Mouse (Mus musculus) liver, adult 2 months (tissue): ENCODE data around the gene Herc2. TPM values are rescaled to one million over a fixed set of nuclear protein-coding genes. Genes with fewer than 3 reads are reported as not detected.

Experiments
- DNase-seq: peaks from one replicate; pipeline ENCODE4 v3.0.0-alpha.2; 2011; ENCODE audit warnings: low read depth, low spot score; ENCODE audit errors: extremely low read depth
- H3K27ac ChIP-seq: fragments of 200-500 bp; replicated peaks from 2 replicates; pipeline ENCODE4 v1.5.1; 2012; ENCODE audit warnings: low read depth, mild to moderate bottlenecking, control low read depth, inconsistent platforms, low read length; ENCODE audit not compliant: insufficient read depth
- H3K27me3 ChIP-seq: fragments of 200-500 bp; 2 replicates; pipeline ENCODE4 v1.6.1; 2012; ENCODE audit warnings: mild to moderate bottlenecking, moderate library complexity, low read length, inconsistent platforms; ENCODE audit not compliant: control insufficient read depth, insufficient read depth
- H3K36me3 ChIP-seq: fragments of 200-500 bp; 2 replicates; pipeline ENCODE4 v1.6.1; 2012; ENCODE audit warnings: low read length, inconsistent platforms; ENCODE audit not compliant: control insufficient read depth, insufficient read depth
- H3K4me1 ChIP-seq: fragments of 200-500 bp; 2 replicates; pipeline ENCODE4 v1.6.1; 2011; ENCODE audit warnings: low read length; ENCODE audit not compliant: control insufficient read depth, insufficient read depth
- H3K4me3 ChIP-seq: fragments of 200-500 bp; 2 replicates; pipeline ENCODE4 v1.5.1; 2011; ENCODE audit warnings: low read depth, mild to moderate bottlenecking, control low read depth, low read length, moderate library complexity; ENCODE audit not compliant: insufficient read depth
- H3K79me2 ChIP-seq: fragments of 200-500 bp; 2 replicates; pipeline ENCODE4 v1.6.1; 2012; ENCODE audit warnings: inconsistent platforms, mild to moderate bottlenecking, low read length, moderate library complexity; ENCODE audit not compliant: control insufficient read depth, insufficient read depth
- H3K9ac ChIP-seq: fragments of 200-500 bp; 2 replicates; pipeline ENCODE4 v1.6.1; 2012; ENCODE audit warnings: low read depth, mild to moderate bottlenecking, control low read depth, inconsistent platforms, low read length
- CTCF ChIP-seq: fragments of 200-500 bp; IDR thresholded peaks from 2 replicates; pipeline ENCODE4 v1.5.1; 2011; ENCODE audit warnings: low read depth, low read length, control low read depth
- POLR2A ChIP-seq: fragments of 200-500 bp; IDR thresholded peaks from 2 replicates; pipeline ENCODE4 v1.6.1; 2011; ENCODE audit warnings: low read length, control low read depth; ENCODE audit not compliant: insufficient read depth; ENCODE audit errors: extremely low read depth
- WGBS: fragments of 180-500 bp; shearing (Covaris S2); methylation state at CpG from one replicate; pipeline ENCODE4 v1.1.7; 2018; 5-methylcytosine and 5-hydroxymethylcytosine counted together
- polyA plus RNA-seq: library from polyadenylated mRNA; depleted of rRNA; stranded (reverse); fragments of >200 nt; gene quantifications from 2 replicates; pipeline ENCODE4 v1.2.3, GENCODE M21; 2012
- total RNA-seq: library from RNA; depleted of rRNA; stranded (reverse); fragments of >200 nt; gene quantifications from 2 replicates; pipeline ENCODE4 v1.2.3, GENCODE M21; 2014

Herc2 gene
- total and polyA plus RNA-seq, 2 experiments: 9.8 to 15.9 TPM

DNA sequence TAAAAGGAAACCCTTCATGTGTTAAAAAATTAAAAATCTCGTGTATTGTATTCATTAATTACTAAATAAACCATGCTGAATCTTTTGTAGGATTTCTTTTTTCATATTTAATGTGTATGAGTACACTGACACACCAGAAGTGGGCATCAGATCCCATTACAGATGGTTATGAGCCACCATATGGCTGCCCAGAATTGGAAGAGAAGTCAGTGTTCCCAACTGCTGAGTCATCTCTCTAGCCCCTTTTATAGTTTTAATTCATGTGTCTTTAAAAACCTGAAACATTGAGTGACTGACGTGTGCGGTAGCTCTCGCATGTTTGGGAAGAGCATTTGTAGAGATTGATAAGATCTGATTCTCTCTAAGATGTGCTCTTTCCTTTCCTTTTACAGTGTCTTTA, 21.7 kb downstream of the Herc2 start:
- Histone ChIP-seq H3K4me3 (no peak overlapping the region), H3K36me3 (peaks cover 22% of the 10 kb centered on the region), H3K79me2 (no peaks in the 10 kb centered on the region; the same call in 1 of the 2 replicates), H3K4me1 (no peaks in the 10 kb centered on the region), H3K27me3 (no peaks in the 10 kb centered on the region), H3K27ac (no peak overlapping the region), H3K9ac (no peak overlapping the region)
- DNase-seq: no peak
- TF ChIP-seq CTCF (no peak), POLR2A (no peak)
- WGBS: 95% methylated on average over 4 of the region's 4 CpGs

- Histone ChIP-seq H3K4me3 (no peak overlapping the region), H3K27ac (no peak overlapping the region), H3K4me1 (no peaks in the 10 kb centered on the region), H3K36me3 (peaks cover 34% of the 10 kb centered on the region), H3K9ac (no peak overlapping the region), H3K79me2 (0 out of 2 replicates have a peak, but pooled peaks cover 2% of the 10 kb centered on the region), H3K27me3 (no peaks in the 10 kb centered on the region)
- WGBS: 25% methylated on average over 2 of the region's 2 CpGs
- no peak for DNase-seq
- TF ChIP-seq POLR2A: no peak
These were observed 33.0 kb downstream of the Herc2 start for GRCm38 (mm10) chr7:56083034-56083433.

GRCm38 (mm10) chr7:56089097-56089496, 39.1 kb downstream of the Herc2 start:
- WGBS: 39% methylated on average over 3 of the region's 3 CpGs
- H3K4me1 ChIP-seq: no peaks in the 10 kb centered on the region
- no peaks in the 10 kb centered on the region for H3K27me3 ChIP-seq
- no peak overlapping the region for H3K4me3 ChIP-seq
- TF ChIP-seq POLR2A (no peak), CTCF (no peak)
- peaks cover 2% of the 10 kb centered on the region; the same call in 1 of the 2 replicates for H3K79me2 ChIP-seq
- no peak overlapping the region for H3K9ac ChIP-seq
- DNase-seq: peak; percentile 82
- no peak overlapping the region for H3K27ac ChIP-seq
- H3K36me3 ChIP-seq: peaks cover 63% of the 10 kb centered on the region

DNA sequence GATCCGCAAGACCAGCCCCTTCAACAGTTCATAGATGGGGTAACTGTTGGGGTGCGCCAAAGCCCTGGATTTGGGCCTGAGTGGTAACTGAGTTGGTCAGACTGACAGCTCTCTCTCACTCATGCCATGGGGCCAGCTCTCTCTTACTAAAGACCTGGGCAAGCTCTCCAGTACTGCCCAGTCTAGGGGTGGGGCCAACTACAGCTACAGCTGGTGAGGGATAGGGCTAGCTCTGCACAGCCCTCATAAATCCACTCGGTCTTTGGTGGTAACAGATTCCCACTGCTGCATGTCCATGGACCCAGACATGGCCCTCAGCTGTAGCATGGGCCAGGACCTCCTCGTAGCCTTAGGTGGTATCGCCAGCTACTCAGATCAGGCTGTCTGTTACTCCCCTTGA, 41.4 kb downstream of the Herc2 start:
- no peak overlapping the region for H3K9ac ChIP-seq
- H3K4me3 ChIP-seq: no peak overlapping the region
- H3K79me2 ChIP-seq: no peaks in the 10 kb centered on the region; the same call in 1 of the 2 replicates
- H3K27ac ChIP-seq: no peak overlapping the region
- TF ChIP-seq POLR2A (no peak), CTCF (no peak)
- H3K27me3 ChIP-seq: no peaks in the 10 kb centered on the region
- DNase-seq: no peak
- H3K36me3 ChIP-seq: peaks cover 62% of the 10 kb centered on the region
- 97% methylated on average over 5 of the region's 5 CpGs for WGBS
- no peaks in the 10 kb centered on the region for H3K4me1 ChIP-seq

DNA sequence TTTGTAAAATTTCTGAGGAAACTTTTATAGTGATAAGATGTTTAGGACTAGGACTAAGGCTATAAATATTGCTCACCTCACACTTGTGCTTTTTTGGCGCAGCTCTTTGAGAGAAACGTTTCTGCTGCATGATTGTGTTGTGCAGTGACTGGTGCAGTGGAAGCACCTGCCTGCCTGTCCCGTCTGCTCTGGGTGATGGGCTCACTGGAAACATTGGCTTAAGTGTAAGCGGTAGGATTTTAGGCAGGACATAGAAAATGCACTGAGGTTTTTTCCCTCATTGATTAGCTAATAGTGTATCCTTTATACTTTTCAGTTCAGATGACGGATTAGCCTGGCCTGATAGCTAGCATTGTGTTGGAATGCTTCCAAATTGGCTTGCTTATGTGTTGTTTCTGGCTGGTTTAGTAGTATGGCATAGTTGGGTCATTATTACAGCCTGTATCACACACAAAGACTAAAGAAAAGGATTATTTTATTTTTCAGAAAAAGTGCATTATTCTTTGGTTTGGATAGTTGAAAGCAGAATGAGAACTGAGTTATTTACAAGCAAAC, 52.4 kb downstream of the Herc2 start:
- peak; percentile 75 for DNase-seq
- 47% methylated on average over 5 of the region's 5 CpGs for WGBS
- Histone ChIP-seq H3K9ac (no peak overlapping the region), H3K4me3 (no peak overlapping the region), H3K79me2 (peaks cover under 1% of the 10 kb centered on the region; the same call in 1 of the 2 replicates), H3K27me3 (no peaks in the 10 kb centered on the region), H3K27ac (no peak overlapping the region), H3K4me1 (no peaks in the 10 kb centered on the region), H3K36me3 (peaks cover 57% of the 10 kb centered on the region)
- no peak for TF ChIP-seq CTCF
- TF ChIP-seq POLR2A: no peak

DNA sequence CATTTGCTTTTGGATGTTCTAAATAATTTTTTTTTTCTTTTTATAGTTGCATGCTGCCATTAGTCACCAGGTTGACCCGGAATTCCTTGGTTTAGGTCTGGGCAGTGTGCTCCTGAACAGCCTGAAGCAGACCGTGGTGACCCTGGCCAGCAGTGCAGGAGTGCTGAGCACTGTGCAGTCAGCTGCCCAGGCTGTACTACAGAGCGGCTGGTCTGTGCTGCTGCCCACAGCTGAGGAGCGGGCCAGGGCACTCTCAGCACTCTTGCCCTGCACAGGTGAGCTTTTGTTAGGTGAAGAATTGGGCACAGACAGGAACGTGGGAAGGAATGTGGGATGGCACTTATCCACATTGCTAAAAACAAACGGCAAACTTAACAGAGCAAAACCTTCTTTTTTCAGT, 63.0 kb downstream of the Herc2 start:
- no peaks in the 10 kb centered on the region for H3K27me3 ChIP-seq
- H3K36me3 ChIP-seq: peaks cover 42% of the 10 kb centered on the region
- no peak overlapping the region for H3K4me3 ChIP-seq
- WGBS: 91% methylated on average over 6 of the region's 6 CpGs
- H3K27ac ChIP-seq: no peak overlapping the region
- TF ChIP-seq POLR2A: no peak
- TF ChIP-seq CTCF: no peak
- DNase-seq: no peak
- no peaks in the 10 kb centered on the region for H3K4me1 ChIP-seq
- H3K79me2 ChIP-seq: no peaks in the 10 kb centered on the region; the same call in 1 of the 2 replicates
- no peak overlapping the region; the same call in 1 of the 2 replicates for H3K9ac ChIP-seq
